Mouse (Mus musculus): Measurements from ENCODE around the gene Sgca. TPM values are rescaled to one million over a fixed set of nuclear protein-coding genes. Genes with fewer than 3 reads are reported as not detected.
"Not testable (repeated sequence)": the region's sequence is repeated elsewhere in the genome, so short reads cannot be mapped to it uniquely, and the experiment has no call there.

The Sgca gene
- polyA plus RNA-seq, 1 experiment, result 303 TPM

DNA sequence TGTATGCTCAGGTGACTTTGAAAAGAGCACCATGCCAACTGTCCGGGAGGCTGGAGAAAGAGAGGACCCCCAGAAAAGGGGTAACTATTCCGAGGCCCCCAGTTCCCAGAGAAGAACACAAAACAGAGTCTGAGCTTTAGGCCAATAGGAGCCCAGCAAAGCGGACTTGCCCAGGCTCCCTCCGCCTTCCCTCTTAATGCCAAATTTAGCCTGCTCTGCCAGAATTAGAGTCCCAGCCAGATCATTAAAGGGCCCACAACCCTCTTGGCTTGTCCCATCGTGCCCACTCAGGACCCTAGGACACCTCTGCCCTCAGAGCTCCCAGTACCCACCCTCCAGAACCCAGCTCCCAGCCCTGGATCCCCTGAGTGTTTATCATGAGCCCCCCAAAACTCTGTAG lies 3.2 kb downstream of the Sgca start:
- no peaks in the 10 kb centered on the region for H3K27me3 ChIP-seq (ENCODE audit: control insufficient read depth, insufficient read depth, insufficient read length)
- no peaks in the 10 kb centered on the region for H3K36me3 ChIP-seq (ENCODE audit: control insufficient read depth, insufficient read depth)
- no peak overlapping the region for H3ac ChIP-seq (ENCODE audit: control insufficient read depth, insufficient read length)
- TF ChIP-seq MYOD1 (IDR thresholded peaks at IDR 0.05; ENCODE audit: control insufficient read depth in 1 of 3, insufficient read length in 2 of 3, low read depth in 2 of 3) (no peak), CEBPB (IDR thresholded peaks at IDR 0.05; ENCODE audit: insufficient read depth, poor library complexity, severe bottlenecking) (no peak), POLR2A (IDR thresholded peaks at IDR 0.05; ENCODE audit: insufficient read length, low read depth) (no peak), MYOG (IDR thresholded peaks at IDR 0.05; ENCODE audit: control insufficient read depth in 1 of 3, insufficient read depth in 1 of 3, insufficient read length in 2 of 3, low read depth in 2 of 3) (no peak), E2F4 (IDR thresholded peaks at IDR 0.05; ENCODE audit: insufficient read depth) (no peak), USF1 (IDR thresholded peaks at IDR 0.05; ENCODE audit: low read depth) (no peak), TCF12 (IDR thresholded peaks at IDR 0.05; ENCODE audit: insufficient read depth, poor library complexity, severe bottlenecking) (no peak), SRF (IDR thresholded peaks at IDR 0.05; ENCODE audit: control insufficient read depth, insufficient read length, low read depth) (peak; percentile 77), POLR2AphosphoS2 (IDR thresholded peaks at IDR 0.05; ENCODE audit: insufficient read length, low read depth) (no peak)
- H3K4me2 ChIP-seq (ENCODE audit: low read depth), result peak overlapping the region; percentile 90
- peak overlapping the region; percentile 30 for H3K4me3 ChIP-seq
- peaks cover 5% of the 10 kb centered on the region for H3K79me2 ChIP-seq (ENCODE audit: control insufficient read depth, insufficient read depth)

DNA sequence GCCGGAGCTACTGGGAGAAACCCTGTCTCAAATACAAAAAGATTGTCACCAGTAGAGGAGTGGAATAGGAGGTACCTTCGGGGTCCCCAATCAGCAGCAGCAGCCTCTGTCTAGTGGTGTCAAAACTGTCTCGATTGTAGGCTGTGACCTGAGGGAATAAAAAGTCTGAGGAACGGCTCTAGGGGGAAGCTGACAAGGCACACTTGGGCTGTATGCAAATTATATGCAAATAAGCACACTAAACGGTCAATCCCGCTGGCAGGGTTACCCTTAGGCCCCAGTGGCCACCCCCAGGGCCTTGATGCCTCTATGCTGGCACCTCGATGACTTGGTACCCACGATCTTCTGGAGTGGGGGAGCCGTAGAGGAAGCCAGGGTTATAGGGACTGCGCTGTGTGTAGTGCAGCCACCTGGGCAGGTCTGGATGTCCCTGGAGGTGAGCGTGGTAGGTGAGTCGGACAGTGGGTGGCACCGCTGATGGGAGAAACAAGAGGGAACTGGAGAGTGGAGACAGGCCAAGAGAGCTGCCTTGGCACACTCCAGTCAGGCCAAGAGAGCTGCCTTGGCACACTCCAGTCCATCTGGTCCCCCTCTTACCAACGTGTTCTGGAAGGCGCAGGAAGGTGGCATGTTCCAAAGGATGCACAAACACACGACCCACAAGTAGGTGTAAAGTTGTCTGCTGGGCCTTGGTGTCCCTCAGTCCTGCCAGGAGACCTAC lies 4.1 kb downstream of the Sgca start:
- Histone ChIP-seq H3K4me3 (peak overlapping the region; percentile 30), H3K36me3 (ENCODE audit: control insufficient read depth, insufficient read depth) (no peaks in the 10 kb centered on the region), H3K4me2 (ENCODE audit: low read depth) (peak overlapping the region; percentile 90), H3K79me2 (ENCODE audit: control insufficient read depth, insufficient read depth) (peaks cover 5% of the 10 kb centered on the region), H3K27me3 (ENCODE audit: control insufficient read depth, insufficient read depth, insufficient read length) (no peaks in the 10 kb centered on the region), H3ac (ENCODE audit: control insufficient read depth, insufficient read length) (no peak overlapping the region)
- TF ChIP-seq POLR2AphosphoS2 (IDR thresholded peaks at IDR 0.05; ENCODE audit: insufficient read length, low read depth), result no peak
- no peak for TF ChIP-seq TCF3 (IDR thresholded peaks at IDR 0.05; ENCODE audit: insufficient read length, low read depth)
- no peak for TF ChIP-seq MYOG (IDR thresholded peaks at IDR 0.05; ENCODE audit: control insufficient read depth in 1 of 3, insufficient read depth in 1 of 3, insufficient read length in 2 of 3, low read depth in 2 of 3)
- TF ChIP-seq POLR2A (IDR thresholded peaks at IDR 0.05; ENCODE audit: insufficient read length, low read depth), result no peak
- TF ChIP-seq MAX (IDR thresholded peaks at IDR 0.05; ENCODE audit: low read depth), result no peak
- TF ChIP-seq E2F4 (IDR thresholded peaks at IDR 0.05; ENCODE audit: insufficient read depth), result no peak
- TF ChIP-seq REST (IDR thresholded peaks at IDR 0.05; ENCODE audit: insufficient read depth, insufficient read length), result no peak
- TF ChIP-seq MYOD1 (IDR thresholded peaks at IDR 0.05; ENCODE audit: control insufficient read depth in 1 of 3, insufficient read length in 2 of 3, low read depth in 2 of 3), result no peak

DNA sequence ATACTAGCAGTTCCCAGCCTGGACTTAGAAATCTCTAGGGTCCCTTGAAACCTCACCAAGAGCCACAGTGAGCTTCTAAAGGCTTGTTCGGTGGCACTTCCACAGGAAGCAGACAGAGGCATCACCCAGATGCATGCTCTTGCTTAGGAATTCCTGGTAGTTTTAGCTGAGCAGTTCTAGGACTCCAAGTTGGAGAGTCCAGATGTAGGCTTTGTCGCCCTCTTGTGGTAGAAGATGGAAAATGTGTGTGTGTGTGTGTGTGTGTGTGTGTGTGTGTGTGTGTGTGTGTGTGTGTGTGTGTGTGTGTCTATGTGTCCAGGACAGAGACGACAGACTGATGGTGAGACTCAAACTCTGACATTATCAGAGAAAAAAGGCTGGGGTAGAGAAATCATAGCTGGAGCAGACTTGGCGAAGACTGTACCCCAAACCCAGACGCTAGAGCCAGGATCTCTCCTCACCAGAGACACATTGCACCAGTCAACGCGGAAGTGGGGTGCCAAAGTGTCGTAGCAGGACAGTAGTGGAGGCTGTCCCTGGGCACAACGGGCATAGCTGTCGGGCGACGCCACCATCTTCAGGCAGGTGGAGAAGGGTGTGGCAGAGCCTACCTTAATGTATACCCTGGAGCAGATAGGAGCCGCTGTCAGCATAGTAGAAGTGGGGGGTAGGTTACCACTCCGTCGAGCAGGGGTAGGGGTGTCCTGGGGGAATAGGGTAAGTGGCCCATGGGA lies 5.8 kb downstream of the Sgca start:
- peaks cover 5% of the 10 kb centered on the region for H3K79me2 ChIP-seq (ENCODE audit: control insufficient read depth, insufficient read depth)
- no peaks in the 10 kb centered on the region for H3K27me3 ChIP-seq (ENCODE audit: control insufficient read depth, insufficient read depth, insufficient read length)
- H3K4me3 ChIP-seq, result no peak overlapping the region
- no peaks in the 10 kb centered on the region for H3K36me3 ChIP-seq (ENCODE audit: control insufficient read depth, insufficient read depth)
- H3ac ChIP-seq (ENCODE audit: control insufficient read depth, insufficient read length), result no peak overlapping the region
- TF ChIP-seq POLR2A (IDR thresholded peaks at IDR 0.05; ENCODE audit: insufficient read length, low read depth), result no peak
- TF ChIP-seq POLR2AphosphoS2 (IDR thresholded peaks at IDR 0.05; ENCODE audit: insufficient read length, low read depth), result no peak
- no peak for TF ChIP-seq CEBPB (IDR thresholded peaks at IDR 0.05; ENCODE audit: insufficient read depth, poor library complexity, severe bottlenecking)
- no peak for TF ChIP-seq SRF (IDR thresholded peaks at IDR 0.05; ENCODE audit: control insufficient read depth, insufficient read length, low read depth)
- no peak for TF ChIP-seq MYOD1 (IDR thresholded peaks at IDR 0.05; ENCODE audit: control insufficient read depth in 1 of 3, insufficient read length in 2 of 3, low read depth in 2 of 3)
- TF ChIP-seq USF1 (IDR thresholded peaks at IDR 0.05; ENCODE audit: low read depth), result no peak
- no peak for TF ChIP-seq REST (IDR thresholded peaks at IDR 0.05; ENCODE audit: insufficient read depth, insufficient read length)
- no peak for TF ChIP-seq MAX (IDR thresholded peaks at IDR 0.05; ENCODE audit: low read depth)
- TF ChIP-seq MYOG (IDR thresholded peaks at IDR 0.05; ENCODE audit: control insufficient read depth in 1 of 3, insufficient read depth in 1 of 3, insufficient read length in 2 of 3, low read depth in 2 of 3), result no peak
- TF ChIP-seq TCF12 (IDR thresholded peaks at IDR 0.05; ENCODE audit: insufficient read depth, poor library complexity, severe bottlenecking), result no peak
- no peak for TF ChIP-seq E2F4 (IDR thresholded peaks at IDR 0.05; ENCODE audit: insufficient read depth)
- no peak for TF ChIP-seq TCF3 (IDR thresholded peaks at IDR 0.05; ENCODE audit: insufficient read length, low read depth)
- peak overlapping the region; percentile 52 for H3K4me2 ChIP-seq (ENCODE audit: low read depth)

DNA sequence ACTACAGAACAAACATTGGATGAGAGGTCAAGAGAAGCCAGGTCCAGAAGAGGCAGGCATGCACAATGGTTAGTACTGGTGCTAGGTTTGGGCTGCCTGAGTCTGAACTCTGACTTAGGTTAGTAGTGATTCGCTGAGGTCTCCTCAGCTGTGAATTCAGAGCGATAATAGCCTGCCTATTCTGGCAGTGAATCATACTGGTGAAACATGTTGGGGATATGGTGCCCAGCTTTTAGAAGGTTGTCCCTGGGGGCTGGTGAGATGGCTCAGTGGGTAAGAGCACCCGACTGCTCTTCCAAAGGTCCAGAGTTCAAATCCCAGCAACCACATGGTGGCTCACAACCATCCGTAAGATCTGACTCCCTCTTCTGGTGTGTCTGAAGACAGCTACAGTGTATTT lies 6.4 kb downstream of the Sgca start:
- not testable (repeated sequence) for H3K79me2 ChIP-seq (ENCODE audit: control insufficient read depth, insufficient read depth); H3K27me3 ChIP-seq (ENCODE audit: control insufficient read depth, insufficient read depth, insufficient read length); H3K4me3 ChIP-seq; H3K36me3 ChIP-seq (ENCODE audit: control insufficient read depth, insufficient read depth); H3ac ChIP-seq (ENCODE audit: control insufficient read depth, insufficient read length)
- H3K4me2 ChIP-seq (ENCODE audit: low read depth), result peak overlapping the region; percentile 50

DNA sequence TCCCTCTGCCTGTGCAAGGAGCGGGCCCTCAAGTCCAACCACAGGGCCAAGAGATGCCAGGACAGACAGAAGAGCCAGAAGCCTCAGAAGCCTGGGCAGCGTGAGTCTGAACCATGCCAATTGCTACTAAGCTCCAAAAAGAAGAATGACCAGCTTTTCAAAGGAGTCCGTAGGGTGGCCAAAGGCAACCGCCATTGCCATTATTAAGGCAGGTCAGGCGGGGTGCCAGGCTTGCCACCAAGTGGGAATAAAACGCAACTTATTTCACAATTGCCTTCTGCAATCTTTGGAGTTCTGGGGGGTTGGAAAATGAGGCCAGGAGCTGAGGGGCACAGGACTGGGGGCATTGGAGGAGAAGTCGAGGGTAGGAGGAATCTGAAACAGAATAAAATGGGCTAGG lies 7.9 kb downstream of the Sgca start:
- TF ChIP-seq SRF (IDR thresholded peaks at IDR 0.05; ENCODE audit: control insufficient read depth, insufficient read length, low read depth) (no peak), E2F4 (IDR thresholded peaks at IDR 0.05; ENCODE audit: insufficient read depth) (no peak), USF1 (IDR thresholded peaks at IDR 0.05; ENCODE audit: low read depth) (no peak), TCF3 (IDR thresholded peaks at IDR 0.05; ENCODE audit: insufficient read length, low read depth) (no peak), MYOD1 (IDR thresholded peaks at IDR 0.05; ENCODE audit: control insufficient read depth in 1 of 3, insufficient read length in 2 of 3, low read depth in 2 of 3) (no peak), REST (IDR thresholded peaks at IDR 0.05; ENCODE audit: insufficient read depth, insufficient read length) (no peak), CEBPB (IDR thresholded peaks at IDR 0.05; ENCODE audit: insufficient read depth, poor library complexity, severe bottlenecking) (no peak), POLR2A (IDR thresholded peaks at IDR 0.05; ENCODE audit: insufficient read length, low read depth) (no peak), POLR2AphosphoS2 (IDR thresholded peaks at IDR 0.05; ENCODE audit: insufficient read length, low read depth) (no peak), MYOG (IDR thresholded peaks at IDR 0.05; ENCODE audit: control insufficient read depth in 1 of 3, insufficient read depth in 1 of 3, insufficient read length in 2 of 3, low read depth in 2 of 3) (no peak), TCF12 (IDR thresholded peaks at IDR 0.05; ENCODE audit: insufficient read depth, poor library complexity, severe bottlenecking) (no peak), MAX (IDR thresholded peaks at IDR 0.05; ENCODE audit: low read depth) (no peak)
- Histone ChIP-seq H3K4me3 (no peak overlapping the region), H3ac (ENCODE audit: control insufficient read depth, insufficient read length) (no peak overlapping the region), H3K79me2 (ENCODE audit: control insufficient read depth, insufficient read depth) (peaks cover 5% of the 10 kb centered on the region), H3K36me3 (ENCODE audit: control insufficient read depth, insufficient read depth) (no peaks in the 10 kb centered on the region), H3K27me3 (ENCODE audit: control insufficient read depth, insufficient read depth, insufficient read length) (no peaks in the 10 kb centered on the region), H3K4me2 (ENCODE audit: low read depth) (no peak overlapping the region)

Data from myocyte (in vitro differentiated cells).